Mouse (Mus musculus): ENCODE results near the gene Susd2. TPM values are rescaled to one million over a fixed set of nuclear protein-coding genes. Genes with fewer than 3 reads are reported as not detected.

Gene Susd2
- polyA plus RNA-seq, 1 experiment: 0.04 TPM

DNA sequence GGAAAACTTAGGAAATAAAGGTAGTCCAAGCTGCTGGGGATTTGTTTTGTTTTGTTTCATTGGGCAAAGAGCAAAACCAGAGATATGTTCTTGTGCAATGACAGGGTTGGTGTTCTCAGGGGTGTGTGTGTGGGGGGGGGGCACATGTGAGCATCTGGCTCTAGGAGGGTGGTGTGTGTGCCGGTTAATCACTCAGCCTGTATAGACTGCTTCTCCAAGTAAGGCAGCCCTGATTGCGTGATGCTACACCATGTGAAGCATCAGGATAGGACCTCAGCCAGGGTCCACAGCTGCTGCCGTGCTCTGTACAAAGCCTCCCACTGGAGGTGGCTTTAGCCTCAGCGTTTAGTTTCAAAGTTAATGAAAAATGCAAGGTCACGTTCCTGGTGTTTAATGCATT is 10.8 kb downstream of the Susd2 start:
- TF ChIP-seq CTCF (IDR thresholded peaks at IDR 0.05; ENCODE audit: control insufficient read depth, insufficient read depth, insufficient read length) (no peak), FOSL1 (IDR thresholded peaks at IDR 0.05; ENCODE audit: insufficient read depth, low read length, poor library complexity, severe bottlenecking) (no peak), MAX (IDR thresholded peaks at IDR 0.05) (no peak), CEBPB (IDR thresholded peaks at IDR 0.05; ENCODE audit: low read depth) (no peak), MYOD1 (IDR thresholded peaks at IDR 0.05; ENCODE audit: control insufficient read depth, insufficient read length, low read depth) (no peak), MYOG (IDR thresholded peaks at IDR 0.05; ENCODE audit: control insufficient read depth, extremely low read depth, insufficient read length) (no peak), USF1 (IDR thresholded peaks at IDR 0.05; ENCODE audit: low read depth) (no peak)
- Histone ChIP-seq H3K4me3 (ENCODE audit: insufficient read depth, poor library complexity, severe bottlenecking) (no peak overlapping the region), H3K27me3 (ENCODE audit: control insufficient read depth, insufficient read depth, insufficient read length) (peaks cover 3% of the 10 kb centered on the region), H3K36me3 (ENCODE audit: control insufficient read depth, insufficient read depth) (no peaks in the 10 kb centered on the region), H3K79me3 (ENCODE audit: low read depth) (no peaks in the 10 kb centered on the region), H3K79me2 (ENCODE audit: control insufficient read depth, insufficient read depth) (no peaks in the 10 kb centered on the region), H3ac (ENCODE audit: control insufficient read depth, insufficient read length, low read depth) (no peak overlapping the region)

DNA sequence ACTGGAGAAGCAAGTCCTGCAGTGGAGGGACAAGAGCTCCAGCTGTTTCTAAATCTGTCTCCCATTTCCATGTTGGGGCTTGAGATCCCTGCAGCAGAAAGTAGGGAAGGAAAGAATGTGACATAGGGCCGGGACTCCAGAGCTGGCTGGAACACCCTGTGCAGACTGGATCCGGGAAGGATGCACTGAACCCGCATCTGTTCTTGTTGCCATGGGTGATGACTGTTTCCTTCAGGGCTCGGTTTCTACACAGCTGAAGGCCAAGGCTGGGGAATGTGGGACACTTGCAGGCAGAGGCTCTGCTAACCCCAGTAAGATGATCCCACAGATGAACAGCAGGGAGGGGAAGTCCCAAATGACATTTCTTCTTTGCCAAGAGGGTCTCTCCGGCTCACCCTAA is 11.2 kb downstream of the Susd2 start:
- no peaks in the 10 kb centered on the region for H3K79me2 ChIP-seq (ENCODE audit: control insufficient read depth, insufficient read depth)
- no peaks in the 10 kb centered on the region for H3K79me3 ChIP-seq (ENCODE audit: low read depth)
- no peak overlapping the region for H3K4me3 ChIP-seq (ENCODE audit: insufficient read depth, poor library complexity, severe bottlenecking)
- TF ChIP-seq USF1 (IDR thresholded peaks at IDR 0.05; ENCODE audit: low read depth) (no peak), MAX (IDR thresholded peaks at IDR 0.05) (no peak), CTCF (IDR thresholded peaks at IDR 0.05; ENCODE audit: control insufficient read depth, insufficient read depth, insufficient read length) (no peak), FOSL1 (IDR thresholded peaks at IDR 0.05; ENCODE audit: insufficient read depth, low read length, poor library complexity, severe bottlenecking) (no peak), MYOD1 (IDR thresholded peaks at IDR 0.05; ENCODE audit: control insufficient read depth, insufficient read length, low read depth) (no peak), MYOG (IDR thresholded peaks at IDR 0.05; ENCODE audit: control insufficient read depth, extremely low read depth, insufficient read length) (no peak)
- peaks cover 3% of the 10 kb centered on the region for H3K27me3 ChIP-seq (ENCODE audit: control insufficient read depth, insufficient read depth, insufficient read length)
- H3ac ChIP-seq (ENCODE audit: control insufficient read depth, insufficient read length, low read depth): no peak overlapping the region
- no peaks in the 10 kb centered on the region for H3K36me3 ChIP-seq (ENCODE audit: control insufficient read depth, insufficient read depth)

DNA sequence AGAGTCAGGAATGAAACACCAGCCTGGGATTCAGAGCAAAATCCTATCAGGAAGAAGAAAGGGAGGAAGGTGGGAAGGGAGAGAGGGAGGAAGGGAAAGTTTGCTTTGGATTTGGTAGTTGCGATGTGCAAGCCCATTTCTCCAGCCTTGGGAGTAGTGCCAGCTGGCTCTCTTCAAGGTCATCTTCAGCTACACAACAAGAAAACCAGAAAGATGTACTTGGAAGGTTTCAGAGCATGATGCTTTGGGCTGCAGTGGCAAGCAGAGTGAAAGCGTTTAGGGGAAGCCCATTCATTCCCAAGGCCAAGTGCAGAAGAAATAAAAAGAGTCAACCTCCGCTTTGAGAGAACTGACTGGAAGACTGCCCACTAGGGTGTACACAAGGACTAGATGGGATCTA is 16.3 kb downstream of the Susd2 start:
- H3K79me2 ChIP-seq (ENCODE audit: control insufficient read depth, insufficient read depth): no peaks in the 10 kb centered on the region
- TF ChIP-seq USF1 (IDR thresholded peaks at IDR 0.05; ENCODE audit: low read depth) (no peak), FOSL1 (IDR thresholded peaks at IDR 0.05; ENCODE audit: insufficient read depth, low read length, poor library complexity, severe bottlenecking) (no peak), MYOG (IDR thresholded peaks at IDR 0.05; ENCODE audit: control insufficient read depth, extremely low read depth, insufficient read length) (no peak), CEBPB (IDR thresholded peaks at IDR 0.05; ENCODE audit: low read depth) (no peak), CTCF (IDR thresholded peaks at IDR 0.05; ENCODE audit: control insufficient read depth, insufficient read depth, insufficient read length) (no peak), MYOD1 (IDR thresholded peaks at IDR 0.05; ENCODE audit: control insufficient read depth, insufficient read length, low read depth) (no peak), MAX (IDR thresholded peaks at IDR 0.05) (no peak)
- H3K36me3 ChIP-seq (ENCODE audit: control insufficient read depth, insufficient read depth): no peaks in the 10 kb centered on the region
- H3K27me3 ChIP-seq (ENCODE audit: control insufficient read depth, insufficient read depth, insufficient read length): no peaks in the 10 kb centered on the region
- no peak overlapping the region for H3ac ChIP-seq (ENCODE audit: control insufficient read depth, insufficient read length, low read depth)
- no peak overlapping the region for H3K4me3 ChIP-seq (ENCODE audit: insufficient read depth, poor library complexity, severe bottlenecking)
- no peaks in the 10 kb centered on the region for H3K79me3 ChIP-seq (ENCODE audit: low read depth)

DNA sequence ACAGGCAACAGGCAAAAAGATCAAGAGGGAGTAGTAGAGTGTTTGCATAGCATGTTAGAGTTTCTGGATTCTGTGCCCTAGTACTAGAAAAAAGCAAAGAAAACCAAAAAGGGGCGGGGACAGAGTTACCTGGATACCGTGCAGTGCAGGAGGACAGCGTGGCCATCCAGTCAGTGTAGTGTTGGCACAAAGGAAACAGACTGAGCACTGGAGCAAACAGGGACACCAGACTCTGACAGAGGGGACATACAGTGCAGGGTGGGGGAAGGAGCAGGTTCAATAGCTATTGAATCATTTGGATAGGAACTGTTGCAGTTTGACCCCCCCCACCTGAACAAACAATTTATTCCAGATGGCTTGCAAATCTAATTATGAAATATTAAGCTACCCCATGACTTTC is 16.8 kb downstream of the Susd2 start:
- no peaks in the 10 kb centered on the region for H3K36me3 ChIP-seq (ENCODE audit: control insufficient read depth, insufficient read depth)
- H3K27me3 ChIP-seq (ENCODE audit: control insufficient read depth, insufficient read depth, insufficient read length): no peaks in the 10 kb centered on the region
- no peaks in the 10 kb centered on the region for H3K79me2 ChIP-seq (ENCODE audit: control insufficient read depth, insufficient read depth)
- TF ChIP-seq CEBPB (IDR thresholded peaks at IDR 0.05; ENCODE audit: low read depth) (no peak), USF1 (IDR thresholded peaks at IDR 0.05; ENCODE audit: low read depth) (no peak), CTCF (IDR thresholded peaks at IDR 0.05; ENCODE audit: control insufficient read depth, insufficient read depth, insufficient read length) (no peak)
- H3ac ChIP-seq (ENCODE audit: control insufficient read depth, insufficient read length, low read depth): no peak overlapping the region
- no peak overlapping the region for H3K4me3 ChIP-seq (ENCODE audit: insufficient read depth, poor library complexity, severe bottlenecking)
- H3K79me3 ChIP-seq (ENCODE audit: low read depth): no peaks in the 10 kb centered on the region

DNA sequence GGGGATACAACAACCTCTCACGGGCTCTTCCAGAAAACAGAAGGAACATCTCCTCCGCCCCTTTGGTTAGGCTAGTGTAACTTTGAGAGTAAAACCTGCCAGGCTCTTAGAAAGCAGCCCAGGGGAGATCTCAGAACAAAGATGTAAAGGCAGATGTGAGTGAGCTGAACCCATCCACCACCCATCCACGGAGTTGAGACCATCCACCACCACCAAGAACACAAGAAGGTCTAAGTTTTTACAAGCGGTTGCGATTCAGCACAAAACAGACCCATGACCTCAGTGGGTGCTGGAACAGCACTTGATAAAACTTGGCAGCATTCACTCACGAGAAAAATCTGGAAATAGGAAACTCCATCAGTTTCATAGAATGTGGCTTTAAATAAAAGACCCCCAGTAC is 17.9 kb downstream of the Susd2 start:
- Histone ChIP-seq H3K36me3 (ENCODE audit: control insufficient read depth, insufficient read depth) (no peaks in the 10 kb centered on the region), H3K79me2 (ENCODE audit: control insufficient read depth, insufficient read depth) (no peaks in the 10 kb centered on the region), H3K4me3 (ENCODE audit: insufficient read depth, poor library complexity, severe bottlenecking) (no peak overlapping the region), H3K27me3 (ENCODE audit: control insufficient read depth, insufficient read depth, insufficient read length) (no peaks in the 10 kb centered on the region), H3K79me3 (ENCODE audit: low read depth) (no peaks in the 10 kb centered on the region), H3ac (ENCODE audit: control insufficient read depth, insufficient read length, low read depth) (no peak overlapping the region)
- TF ChIP-seq CTCF (IDR thresholded peaks at IDR 0.05; ENCODE audit: control insufficient read depth, insufficient read depth, insufficient read length) (no peak), CEBPB (IDR thresholded peaks at IDR 0.05; ENCODE audit: low read depth) (no peak), MAX (IDR thresholded peaks at IDR 0.05) (no peak), USF1 (IDR thresholded peaks at IDR 0.05; ENCODE audit: low read depth) (no peak), MYOD1 (IDR thresholded peaks at IDR 0.05; ENCODE audit: control insufficient read depth, insufficient read length, low read depth) (no peak), MYOG (IDR thresholded peaks at IDR 0.05; ENCODE audit: control insufficient read depth, extremely low read depth, insufficient read length) (no peak), FOSL1 (IDR thresholded peaks at IDR 0.05; ENCODE audit: insufficient read depth, low read length, poor library complexity, severe bottlenecking) (no peak)

DNA sequence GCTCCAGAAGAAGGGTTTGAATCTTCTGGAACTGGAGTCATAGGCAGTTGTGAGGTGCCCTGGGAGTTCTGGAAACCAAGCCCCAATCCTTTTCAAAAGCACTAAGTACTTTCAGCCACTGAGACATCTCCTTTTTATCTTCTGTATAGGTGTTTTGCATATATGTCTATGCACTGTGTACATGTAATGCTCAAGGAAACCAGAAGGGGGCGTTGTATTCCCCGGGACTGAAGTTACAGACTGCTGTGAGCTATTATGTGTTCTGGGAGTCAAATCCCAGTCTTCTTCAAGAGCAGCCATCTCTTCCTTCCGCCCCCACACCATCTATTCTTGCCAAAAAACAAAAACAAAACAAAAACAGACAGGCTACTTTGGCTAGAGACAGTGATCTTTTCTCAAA is 23.0 kb downstream of the Susd2 start:
- Histone ChIP-seq H3K36me3 (ENCODE audit: control insufficient read depth, insufficient read depth) (no peaks in the 10 kb centered on the region), H3K79me3 (ENCODE audit: low read depth) (no peaks in the 10 kb centered on the region), H3ac (ENCODE audit: control insufficient read depth, insufficient read length, low read depth) (no peak overlapping the region), H3K79me2 (ENCODE audit: control insufficient read depth, insufficient read depth) (no peaks in the 10 kb centered on the region), H3K27me3 (ENCODE audit: control insufficient read depth, insufficient read depth, insufficient read length) (no peaks in the 10 kb centered on the region), H3K4me3 (ENCODE audit: insufficient read depth, poor library complexity, severe bottlenecking) (no peak overlapping the region)
- TF ChIP-seq MYOD1 (IDR thresholded peaks at IDR 0.05; ENCODE audit: control insufficient read depth, insufficient read length, low read depth): no peak
- TF ChIP-seq MAX (IDR thresholded peaks at IDR 0.05): no peak
- no peak for TF ChIP-seq CTCF (IDR thresholded peaks at IDR 0.05; ENCODE audit: control insufficient read depth, insufficient read depth, insufficient read length)
- no peak for TF ChIP-seq USF1 (IDR thresholded peaks at IDR 0.05; ENCODE audit: low read depth)
- no peak for TF ChIP-seq MYOG (IDR thresholded peaks at IDR 0.05; ENCODE audit: control insufficient read depth, extremely low read depth, insufficient read length)
- no peak for TF ChIP-seq FOSL1 (IDR thresholded peaks at IDR 0.05; ENCODE audit: insufficient read depth, low read length, poor library complexity, severe bottlenecking)
- TF ChIP-seq CEBPB (IDR thresholded peaks at IDR 0.05; ENCODE audit: low read depth): no peak
